Mouse (Mus musculus) T-helper 2 cell (primary cell): Measurements from ENCODE around the gene H2al1m.
"Not testable (repeated sequence)": the region's sequence is repeated elsewhere in the genome, so short reads cannot be mapped to it uniquely, and the experiment has no call there.

Experiments
- in situ Hi-C: fragments of 300-600 bp; cut with MboI, MseI; formaldehyde crosslinking; loops from one replicate; pipeline ENCODE4 v1.15.1; 2025; ENCODE audit warnings: high pct_unique_total_duplicates

Gene H2al1m

DNA sequence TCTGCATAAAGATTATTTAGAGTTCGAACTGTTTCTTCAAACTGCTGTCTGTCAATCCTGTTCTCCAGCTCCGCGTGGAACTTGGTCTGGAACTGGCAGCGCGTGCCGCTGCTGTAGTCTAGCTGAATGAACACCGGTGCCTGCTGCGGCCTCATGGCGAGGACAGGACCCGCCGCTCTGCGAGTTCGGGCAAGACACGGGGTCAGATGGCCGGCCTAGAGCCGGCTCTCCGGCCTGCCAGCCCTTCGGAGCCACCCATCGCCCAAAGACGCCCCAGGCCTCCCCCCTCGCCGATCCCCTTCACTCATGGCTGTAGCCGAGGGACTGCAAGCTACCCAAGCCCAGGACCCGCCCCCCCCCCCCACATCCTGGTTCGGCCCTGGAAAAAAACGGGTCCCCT lies 44.4 kb downstream of the H2al1m start:
- in situ Hi-C loops = not testable (repeated sequence)

DNA sequence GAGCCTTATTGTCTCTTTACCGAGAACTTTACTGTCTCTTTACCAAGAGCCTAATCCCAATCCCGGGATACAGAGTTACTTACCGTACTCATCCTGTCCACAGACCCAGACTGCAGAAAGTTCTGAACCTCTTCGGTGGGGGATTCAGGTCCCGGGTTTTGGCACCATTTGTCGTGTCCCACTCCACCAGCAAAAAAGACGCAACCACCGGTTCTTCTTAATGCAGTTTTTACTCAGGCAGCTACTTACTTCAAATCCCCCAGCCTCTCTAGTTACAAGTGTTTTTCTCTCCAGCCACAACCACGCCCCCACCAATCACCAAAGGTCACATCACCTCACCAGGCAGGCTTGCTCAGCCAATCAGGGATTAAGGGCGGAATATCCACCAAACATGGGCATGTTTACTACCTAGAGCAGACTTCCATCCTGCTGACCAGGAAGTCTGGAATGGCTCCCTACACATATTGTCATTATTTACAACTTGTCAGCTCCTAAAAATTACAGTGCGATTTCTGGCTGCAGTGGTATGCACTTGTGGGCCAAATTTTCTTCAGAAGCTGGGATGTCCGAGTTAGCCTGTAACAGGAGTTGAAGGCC lies 48.9 kb downstream of the H2al1m start:
- in situ Hi-C loops = not testable (repeated sequence)

- in situ Hi-C loops = not testable (repeated sequence)
Measured at GRCm38 (mm10) chrX:9333035-9333434, 49.5 kb downstream of the H2al1m start.
